Mouse (Mus musculus) embryonic fibroblast, embryonic 13.5 days (primary cell): ENCODE results near the gene Maml2. TPM values are rescaled to one million over a fixed set of nuclear protein-coding genes. Genes with fewer than 3 reads are reported as not detected.

ENCODE experiments used
- H3K27ac ChIP-seq: 2 replicates; pipeline ENCODE4 v1.5.1; 2012; ENCODE audit warnings: low read length, control low read depth, inconsistent platforms; ENCODE audit not compliant: insufficient read depth
- H3K4me1 ChIP-seq: 2 replicates; pipeline ENCODE4 v1.6.1; 2011; ENCODE audit warnings: low read length; ENCODE audit not compliant: control insufficient read depth, insufficient read depth
- H3K4me3 ChIP-seq: 2 replicates; pipeline ENCODE4 v1.5.1; 2011; ENCODE audit warnings: mild to moderate bottlenecking, control low read depth, low read length; ENCODE audit not compliant: insufficient read depth
- CTCF ChIP-seq: IDR thresholded peaks from 2 replicates; pipeline ENCODE4 v1.5.1; 2011; ENCODE audit warnings: mild to moderate bottlenecking, control low read depth, low read length, moderate library complexity, borderline replicate concordance; ENCODE audit not compliant: insufficient read depth
- POLR2A ChIP-seq: IDR thresholded peaks from 2 replicates; pipeline ENCODE4 v1.6.1; 2011; ENCODE audit warnings: low read depth, mild to moderate bottlenecking, control low read depth, low read length, moderate library complexity
- polyA plus RNA-seq: library from polyadenylated mRNA; stranded (reverse); fragments of >200 nt; gene quantifications from 2 replicates; pipeline ENCODE4 v1.2.4, GENCODE M21; 2011; ENCODE audit warnings: low read depth; ENCODE audit not compliant: missing spikeins, insufficient read length

The Maml2 gene
- polyA plus RNA-seq, 1 experiment = 27.9 TPM

- Histone ChIP-seq H3K4me3 (no peak overlapping the region), H3K27ac (peak overlapping the region; percentile 36; the same call in 1 of the 2 replicates), H3K4me1 (peaks cover 14% of the 10 kb centered on the region)
- TF ChIP-seq POLR2A (no peak), CTCF (no peak)
Observed at GRCm38 (mm10) chr9:13307226-13307625, 9.5 kb downstream of the Maml2 start.

GRCm38 (mm10) chr9:13308718-13309117 lies 11.0 kb downstream of the Maml2 start:
- H3K27ac ChIP-seq = no peak overlapping the region
- peaks cover 16% of the 10 kb centered on the region for H3K4me1 ChIP-seq
- TF ChIP-seq CTCF (no peak), POLR2A (no peak)
- no peak overlapping the region for H3K4me3 ChIP-seq

GRCm38 (mm10) chr9:13309807-13310206 lies 12.1 kb downstream of the Maml2 start:
- no peak overlapping the region for H3K27ac ChIP-seq
- H3K4me1 ChIP-seq = peaks cover 22% of the 10 kb centered on the region
- TF ChIP-seq CTCF = no peak
- TF ChIP-seq POLR2A = no peak
- H3K4me3 ChIP-seq = no peak overlapping the region

GRCm38 (mm10) chr9:13310236-13310635 lies 12.5 kb downstream of the Maml2 start:
- no peak for TF ChIP-seq CTCF
- TF ChIP-seq POLR2A = no peak
- H3K4me3 ChIP-seq = no peak overlapping the region
- peaks cover 24% of the 10 kb centered on the region for H3K4me1 ChIP-seq
- H3K27ac ChIP-seq = no peak overlapping the region

- H3K4me3 ChIP-seq = no peak overlapping the region
- H3K4me1 ChIP-seq = peaks cover 32% of the 10 kb centered on the region
- H3K27ac ChIP-seq = no peak overlapping the region
- no peak for TF ChIP-seq CTCF
- no peak for TF ChIP-seq POLR2A
Observed at GRCm38 (mm10) chr9:13311094-13311493, 13.3 kb downstream of the Maml2 start.

- Histone ChIP-seq H3K4me3 (no peak overlapping the region), H3K27ac (peak overlapping the region; percentile 56), H3K4me1 (peaks cover 26% of the 10 kb centered on the region)
- no peak for TF ChIP-seq POLR2A
- no peak for TF ChIP-seq CTCF
Observed at GRCm38 (mm10) chr9:13313923-13314322, 16.2 kb downstream of the Maml2 start.

GRCm38 (mm10) chr9:13314577-13315004 lies 16.8 kb downstream of the Maml2 start:
- peak overlapping the region; percentile 34 for H3K27ac ChIP-seq

GRCm38 (mm10) chr9:13315393-13315792 lies 17.6 kb downstream of the Maml2 start:
- TF ChIP-seq CTCF = no peak
- no peak for TF ChIP-seq POLR2A
- H3K4me1 ChIP-seq = peaks cover 26% of the 10 kb centered on the region
- peak overlapping the region; percentile 34 for H3K27ac ChIP-seq
- no peak overlapping the region for H3K4me3 ChIP-seq

More at GRCm38 (mm10) chr9:13314577-13315004, 16.8 kb downstream of the Maml2 start:
- Histone ChIP-seq H3K4me1 (peaks cover 26% of the 10 kb centered on the region), H3K4me3 (no peak overlapping the region)
- TF ChIP-seq CTCF (no peak), POLR2A (no peak)

- no peak for TF ChIP-seq CTCF
- no peak for TF ChIP-seq POLR2A
- Histone ChIP-seq H3K4me3 (no peak overlapping the region), H3K27ac (no peak overlapping the region)
Observed at GRCm38 (mm10) chr9:13319566-13319965, 21.8 kb downstream of the Maml2 start.

GRCm38 (mm10) chr9:13320800-13321364 lies 23.1 kb downstream of the Maml2 start:
- Histone ChIP-seq H3K27ac (peak overlapping the region; percentile 55; the same call in 1 of the 2 replicates), H3K4me3 (no peak overlapping the region), H3K4me1 (peaks cover 26% of the 10 kb centered on the region)
- TF ChIP-seq CTCF = no peak
- no peak for TF ChIP-seq POLR2A

More at GRCm38 (mm10) chr9:13319566-13319965, 21.8 kb downstream of the Maml2 start:
- peaks cover 37% of the 10 kb centered on the region for H3K4me1 ChIP-seq
